Mouse (Mus musculus): ENCODE data around the gene Nav3.
"Not testable (repeated sequence)": the region's sequence is repeated elsewhere in the genome, so short reads cannot be mapped to it uniquely, and the experiment has no call there.

The Nav3 gene

GRCm38 (mm10) chr10:110383506-110384229, 72.3 kb downstream of the Nav3 start:
- DNase-seq (ENCODE audit: low read depth, low spot score) = not testable (repeated sequence)

- DNase-seq (ENCODE audit: low read depth, low spot score) = no peak
Measured at GRCm38 (mm10) chr10:110380792-110381191, 75.2 kb downstream of the Nav3 start.

- DNase-seq (ENCODE audit: low read depth, low spot score) = no peak
Measured at GRCm38 (mm10) chr10:110372724-110373455, 83.1 kb downstream of the Nav3 start.

GRCm38 (mm10) chr10:110352148-110352547, 103.9 kb downstream of the Nav3 start:
- DNase-seq (ENCODE audit: low read depth, low spot score) = no peak

- DNase-seq (ENCODE audit: low read depth, low spot score) = no peak
Measured at GRCm38 (mm10) chr10:110330030-110330429, 126.0 kb downstream of the Nav3 start.

- no peak for DNase-seq (ENCODE audit: low read depth, low spot score)
Measured at GRCm38 (mm10) chr10:110329629-110330028, 126.4 kb downstream of the Nav3 start.

- no peak for DNase-seq (ENCODE audit: low read depth, low spot score)
Measured at GRCm38 (mm10) chr10:110322082-110322632, 133.8 kb downstream of the Nav3 start.

- peak; percentile 2 for DNase-seq (ENCODE audit: low read depth, low spot score)
Measured at GRCm38 (mm10) chr10:110317275-110317674, 138.7 kb downstream of the Nav3 start.

GRCm38 (mm10) chr10:110314525-110314924, 141.5 kb downstream of the Nav3 start:
- DNase-seq (ENCODE audit: low read depth, low spot score) = no peak

GRCm38 (mm10) chr10:110313959-110314358, 142.0 kb downstream of the Nav3 start:
- DNase-seq (ENCODE audit: low read depth, low spot score) = no peak

- no peak for DNase-seq (ENCODE audit: low read depth, low spot score)
Measured at GRCm38 (mm10) chr10:110309511-110309910, 146.5 kb downstream of the Nav3 start.

GRCm38 (mm10) chr10:110305609-110306008, 150.4 kb downstream of the Nav3 start:
- DNase-seq (ENCODE audit: low read depth, low spot score) = no peak

GRCm38 (mm10) chr10:110290016-110290623, 165.9 kb downstream of the Nav3 start:
- no peak for DNase-seq (ENCODE audit: low read depth, low spot score)

GRCm38 (mm10) chr10:110283879-110284278, 172.1 kb downstream of the Nav3 start:
- DNase-seq (ENCODE audit: low read depth, low spot score) = no peak

- DNase-seq (ENCODE audit: low read depth, low spot score) = no peak
Measured at GRCm38 (mm10) chr10:110272818-110273217, 183.2 kb downstream of the Nav3 start.

- no peak for DNase-seq (ENCODE audit: low read depth, low spot score)
Measured at GRCm38 (mm10) chr10:110270561-110270960, 185.4 kb downstream of the Nav3 start.

- DNase-seq (ENCODE audit: low read depth, low spot score) = no peak
Measured at GRCm38 (mm10) chr10:110242128-110242561, 213.9 kb downstream of the Nav3 start.

GRCm38 (mm10) chr10:110240667-110241066, 215.3 kb downstream of the Nav3 start:
- DNase-seq (ENCODE audit: low read depth, low spot score) = no peak

GRCm38 (mm10) chr10:110233307-110233930, 222.6 kb downstream of the Nav3 start:
- DNase-seq (ENCODE audit: low read depth, low spot score) = no peak

GRCm38 (mm10) chr10:110206411-110206810, 249.6 kb downstream of the Nav3 start:
- DNase-seq (ENCODE audit: low read depth, low spot score) = no peak

GRCm38 (mm10) chr10:110204121-110204697, 251.8 kb downstream of the Nav3 start:
- DNase-seq (ENCODE audit: low read depth, low spot score) = no peak

All from ZHBTc4 (cell line).